Mouse (Mus musculus) cortical plate, adult 2 months (tissue): ENCODE measurements around the gene Rap1gap.

Source experiments
- CTCF ChIP-seq: fragments of 200-500 bp; IDR thresholded peaks from 2 replicates; pipeline ENCODE4 v1.5.1; 2011; ENCODE audit warnings: mild to moderate bottlenecking, control low read depth, low read length; ENCODE audit not compliant: insufficient read depth; ENCODE audit errors: extremely low read depth
- POLR2A ChIP-seq: fragments of 200-500 bp; IDR thresholded peaks from 2 replicates; pipeline ENCODE4 v1.6.1; 2011; ENCODE audit warnings: mild to moderate bottlenecking, low read length, control low read depth; ENCODE audit not compliant: insufficient read depth; ENCODE audit errors: extremely low read depth

DNA sequence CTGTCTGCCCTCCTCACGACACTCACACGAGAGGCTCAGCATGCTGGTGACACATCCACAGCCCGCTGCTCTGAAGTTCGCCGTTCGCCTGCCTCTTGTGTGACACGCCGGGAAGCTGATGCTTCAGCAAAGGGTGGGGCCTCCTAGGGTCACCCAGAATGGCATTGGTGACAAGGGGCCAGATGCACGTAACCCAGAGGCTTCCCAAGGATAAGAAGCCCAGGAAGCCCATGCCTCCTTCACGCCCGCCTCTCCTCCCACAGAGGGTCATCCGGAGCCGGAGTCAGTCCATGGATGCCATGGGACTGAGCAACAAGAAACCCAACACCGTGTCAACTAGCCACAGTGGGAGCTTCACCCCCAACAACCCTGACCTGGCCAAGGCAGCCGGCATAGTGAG, 57.0 kb downstream of the Rap1gap start:
- TF ChIP-seq CTCF, result no peak
- no peak for TF ChIP-seq POLR2A
